Mouse (Mus musculus): ENCODE measurements around the gene Arpp19.

The Arpp19 gene

DNA sequence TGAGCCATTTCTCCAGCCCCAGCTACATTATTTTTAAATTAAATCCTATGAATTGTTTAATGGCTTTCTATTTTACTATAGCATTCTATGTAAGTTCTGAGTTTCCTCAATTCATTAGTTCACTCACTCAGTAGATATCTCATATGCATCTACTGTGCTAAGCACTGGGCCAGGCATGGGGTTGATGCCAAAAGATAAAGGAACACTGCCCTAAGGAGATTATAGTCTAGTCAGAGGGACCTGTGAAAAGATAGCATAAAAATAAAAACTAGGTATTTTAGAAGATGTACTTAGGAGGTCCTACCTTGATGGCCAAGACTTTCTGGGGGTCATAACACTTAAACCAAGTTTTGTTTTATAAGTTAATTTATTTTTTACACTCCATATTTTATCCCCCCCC, 64.7 kb downstream of the Arpp19 start:
- no peak for DNase-seq (ENCODE audit: low spot score)
